Mouse (Mus musculus) kidney, adult 2 months (tissue): ENCODE measurements around the gene Rbm20. TPM values are rescaled to one million over a fixed set of nuclear protein-coding genes. Genes with fewer than 3 reads are reported as not detected.

Experiments
- DNase-seq: peaks from one replicate; pipeline ENCODE4 v3.0.0; 2021
- H3K27ac ChIP-seq: fragments of 200-500 bp; 2 replicates; pipeline ENCODE4 v1.5.1; 2012; ENCODE audit warnings: low read depth, low read length, control low read depth, inconsistent platforms; ENCODE audit not compliant: insufficient read depth
- H3K27me3 ChIP-seq: fragments of 200-500 bp; replicated peaks from 2 replicates; pipeline ENCODE4 v1.6.1; 2012; ENCODE audit warnings: mild to moderate bottlenecking, moderate library complexity, low read length, inconsistent platforms; ENCODE audit not compliant: control insufficient read depth, insufficient read depth
- H3K36me3 ChIP-seq: fragments of 200-500 bp; 2 replicates; pipeline ENCODE4 v1.6.1; 2012; ENCODE audit warnings: mild to moderate bottlenecking, moderate library complexity, low read length, inconsistent platforms; ENCODE audit not compliant: control insufficient read depth, insufficient read depth
- H3K4me1 ChIP-seq: fragments of 200-500 bp; 2 replicates; pipeline ENCODE4 v1.6.1; 2011; ENCODE audit warnings: low read length; ENCODE audit not compliant: control insufficient read depth, insufficient read depth
- H3K4me3 ChIP-seq: fragments of 200-500 bp; 2 replicates; pipeline ENCODE4 v1.5.1; 2011; ENCODE audit warnings: mild to moderate bottlenecking, low read depth, low read length, control low read depth; ENCODE audit not compliant: insufficient read depth
- CTCF ChIP-seq: fragments of 200-500 bp; conservative IDR thresholded peaks from 2 replicates; pipeline ENCODE4 v1.5.1; 2011; ENCODE audit warnings: low read depth, mild to moderate bottlenecking, control low read depth, low read length, moderate library complexity, mixed read lengths; ENCODE audit not compliant: insufficient read depth, insufficient read length
- POLR2A ChIP-seq: fragments of 200-500 bp; IDR thresholded peaks from one replicate; pipeline ENCODE4 v1.6.1; 2011; ENCODE audit warnings: low read depth, low read length, control low read depth
- WGBS: fragments of 180-500 bp; shearing (Covaris S2); methylation state at CpG from one replicate; pipeline ENCODE4 v1.1.7; 2018; 5-methylcytosine and 5-hydroxymethylcytosine counted together
- polyA plus RNA-seq: library from polyadenylated mRNA; depleted of rRNA; stranded (reverse); fragments of >200 nt; gene quantifications from 2 replicates; pipeline ENCODE4 v1.2.3, GENCODE M21; 2012

Rbm20 gene
- polyA plus RNA-seq, 1 experiment: 4.3 TPM

- WGBS: 68% methylated on average over 11 of the region's 11 CpGs
- H3K27ac ChIP-seq: peak overlapping the region; percentile 19; the same call in 1 of the 2 replicates
These were observed 139.1 kb downstream of the Rbm20 start for GRCm38 (mm10) chr19:53816242-53816641.

GRCm38 (mm10) chr19:53819299-53819698 lies 142.2 kb downstream of the Rbm20 start:
- Histone ChIP-seq H3K36me3 (no peaks in the 10 kb centered on the region), H3K27ac (no peak overlapping the region), H3K4me3 (no peak overlapping the region), H3K27me3 (no peaks in the 10 kb centered on the region), H3K4me1 (no peaks in the 10 kb centered on the region; the same call in 1 of the 2 replicates)
- DNase-seq: no peak
- TF ChIP-seq CTCF: no peak
- TF ChIP-seq POLR2A: no peak
- 64% methylated on average over 6 of the region's 6 CpGs for WGBS

More at GRCm38 (mm10) chr19:53816242-53816641, 139.1 kb downstream of the Rbm20 start:
- Histone ChIP-seq H3K36me3 (no peaks in the 10 kb centered on the region), H3K4me1 (no peaks in the 10 kb centered on the region), H3K27me3 (no peaks in the 10 kb centered on the region), H3K4me3 (no peak overlapping the region)
- DNase-seq: no peak
- no peak for TF ChIP-seq POLR2A
- no peak for TF ChIP-seq CTCF

- H3K4me1 ChIP-seq: no peaks in the 10 kb centered on the region; the same call in 1 of the 2 replicates
- no peak overlapping the region for H3K4me3 ChIP-seq
- WGBS: 71% methylated on average over 13 of the region's 13 CpGs
- no peaks in the 10 kb centered on the region for H3K27me3 ChIP-seq
- TF ChIP-seq CTCF: no peak
- no peak for TF ChIP-seq POLR2A
- H3K27ac ChIP-seq: no peak overlapping the region
- DNase-seq: no peak
- H3K36me3 ChIP-seq: no peaks in the 10 kb centered on the region
These were observed 144.4 kb downstream of the Rbm20 start for GRCm38 (mm10) chr19:53821241-53822120.

DNA sequence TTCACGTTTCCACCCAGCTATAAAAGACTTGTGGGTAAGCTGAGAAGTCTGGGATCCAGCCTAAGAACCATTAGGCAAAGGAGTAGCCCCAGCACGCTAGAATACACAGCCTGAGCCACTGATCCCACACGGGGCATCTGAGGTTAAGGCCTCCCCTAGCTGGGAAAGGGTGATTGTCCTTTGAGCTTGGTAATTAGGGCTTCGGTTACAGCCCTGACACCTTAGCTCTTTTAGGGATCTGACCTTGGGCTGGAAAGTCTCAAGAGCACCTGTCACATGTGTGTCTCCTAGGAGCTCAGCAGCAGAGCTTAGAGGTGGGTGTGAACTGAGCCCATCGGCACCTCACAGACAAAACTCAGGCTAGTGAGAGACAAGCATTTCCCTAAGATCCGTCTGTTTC lies 146.7 kb downstream of the Rbm20 start:
- no peaks in the 10 kb centered on the region; the same call in 1 of the 2 replicates for H3K4me1 ChIP-seq
- WGBS: 45% methylated on average over 6 of the region's 6 CpGs
- H3K27me3 ChIP-seq: no peaks in the 10 kb centered on the region
- H3K4me3 ChIP-seq: no peak overlapping the region
- no peaks in the 10 kb centered on the region for H3K36me3 ChIP-seq
- no peak for TF ChIP-seq CTCF
- TF ChIP-seq POLR2A: no peak
- no peak for DNase-seq
- H3K27ac ChIP-seq: no peak overlapping the region

DNA sequence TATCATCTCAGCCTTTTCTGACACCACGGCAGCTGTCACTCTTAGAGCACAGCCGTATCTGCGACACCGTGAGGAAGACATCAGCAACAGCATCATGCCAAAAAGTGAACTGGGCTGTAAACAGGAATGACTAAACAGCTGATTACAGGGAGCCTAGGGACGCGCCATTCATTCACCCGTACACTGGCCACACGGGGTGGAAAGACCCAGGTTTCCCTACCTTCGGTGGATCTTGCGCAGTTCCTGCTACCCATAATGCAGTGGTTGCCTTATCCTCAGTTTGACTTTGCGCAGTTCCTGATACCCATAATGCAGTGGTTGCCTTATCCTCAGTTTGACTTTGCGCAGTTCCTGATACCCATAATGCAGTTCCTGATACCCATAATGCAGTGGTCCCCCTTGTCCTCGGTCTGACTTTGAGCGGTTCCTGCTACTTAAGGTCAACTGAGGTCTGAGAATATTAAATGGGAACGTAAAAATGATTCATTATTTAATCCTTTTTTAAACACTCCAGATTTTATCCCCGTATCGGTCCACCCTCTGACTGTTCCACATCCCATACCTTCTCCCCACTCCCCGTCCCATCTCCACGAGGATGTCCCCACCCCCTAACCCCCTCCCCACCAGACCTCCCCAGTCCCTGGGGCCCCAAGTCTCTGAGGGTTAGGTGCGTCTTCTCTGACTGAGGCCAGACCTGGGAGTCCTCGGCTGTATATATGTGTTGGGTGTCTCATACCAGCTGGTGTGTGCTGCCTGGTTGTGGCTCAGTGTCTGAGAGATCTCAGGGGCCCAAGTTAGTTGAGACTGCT lies 148.0 kb downstream of the Rbm20 start:
- Histone ChIP-seq H3K4me3 (peak overlapping the region; percentile 39), H3K27ac (no peak overlapping the region), H3K27me3 (no peaks in the 10 kb centered on the region), H3K4me1 (no peaks in the 10 kb centered on the region; the same call in 1 of the 2 replicates), H3K36me3 (no peaks in the 10 kb centered on the region)
- peak; percentile 36 for DNase-seq
- 81% methylated on average over 21 of the region's 21 CpGs for WGBS
- no peak for TF ChIP-seq CTCF
- TF ChIP-seq POLR2A: no peak

- no peak for TF ChIP-seq CTCF
- TF ChIP-seq POLR2A: no peak
- WGBS: 42% methylated on average over 6 of the region's 6 CpGs
- Histone ChIP-seq H3K27me3 (no peaks in the 10 kb centered on the region), H3K4me3 (no peak overlapping the region), H3K4me1 (0 out of 2 replicates have a peak, but pooled peaks cover 3% of the 10 kb centered on the region), H3K27ac (no peak overlapping the region), H3K36me3 (no peaks in the 10 kb centered on the region)
- no peak for DNase-seq
These were observed 152.9 kb downstream of the Rbm20 start for GRCm38 (mm10) chr19:53829990-53830389.

DNA sequence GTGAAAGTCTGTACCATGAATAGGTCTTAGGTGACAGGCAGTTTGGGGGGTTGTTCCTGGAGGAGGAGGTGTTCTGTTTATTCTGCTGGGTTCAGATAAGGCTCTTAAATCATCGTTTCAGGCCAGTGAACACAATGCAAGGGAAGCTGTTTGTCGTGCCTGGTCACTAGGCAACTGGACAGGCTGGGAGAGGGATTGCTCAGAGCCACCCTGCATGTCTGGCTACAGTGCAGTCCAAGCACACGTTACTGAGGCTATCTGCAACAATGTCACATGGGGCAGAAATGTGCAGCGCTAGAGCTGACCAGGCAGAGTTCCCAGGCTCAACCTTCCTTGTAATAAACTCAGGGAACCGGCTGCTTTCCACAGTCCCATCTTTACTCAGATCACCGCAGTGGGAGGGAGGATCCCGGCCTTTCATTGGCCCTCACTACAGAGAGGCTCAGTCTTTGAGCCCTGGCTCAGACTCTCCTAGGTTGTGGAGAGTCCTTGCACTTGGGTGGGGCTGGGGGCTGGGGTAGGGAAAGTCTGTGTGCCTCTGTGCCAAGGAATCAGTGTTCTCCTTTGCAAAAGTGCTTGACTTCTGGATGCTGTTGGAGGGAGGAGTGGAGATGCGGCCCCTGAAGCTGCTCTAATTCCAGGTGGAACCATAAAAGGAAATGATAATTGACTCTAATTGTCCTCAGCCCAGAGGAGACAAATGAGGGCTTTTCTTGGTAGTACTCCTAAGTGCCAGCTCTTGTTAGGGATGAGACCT lies 153.5 kb downstream of the Rbm20 start:
- DNase-seq: peak; percentile 52

More for the DNA sequence above, 153.5 kb downstream of the Rbm20 start:
- no peaks in the 10 kb centered on the region for H3K36me3 ChIP-seq
- no peak overlapping the region for H3K27ac ChIP-seq
- no peaks in the 10 kb centered on the region for H3K27me3 ChIP-seq
- no peak overlapping the region for H3K4me3 ChIP-seq
- H3K4me1 ChIP-seq: 0 out of 2 replicates have a peak, but pooled peaks cover 3% of the 10 kb centered on the region
- no peak for TF ChIP-seq POLR2A
- TF ChIP-seq CTCF: no peak
- WGBS: 12% methylated on average over 8 of the region's 8 CpGs
